Mouse (Mus musculus) G1E (cell line): Measurements from ENCODE around the gene Enc1. TPM values are rescaled to one million over a fixed set of nuclear protein-coding genes. Genes with fewer than 3 reads are reported as not detected.

Experiments used
- ATAC-seq: 2 replicates; pipeline ENCODE4 v1.8.0; 2016; ENCODE audit warnings: mild to moderate bottlenecking; ENCODE audit not compliant: insufficient number of reproducible peaks, poor library complexity, low FRiP score, severe bottlenecking; ENCODE audit errors: extremely low read depth
- DNase-seq: peaks from one replicate; pipeline ENCODE4 v3.0.0; 2012; ENCODE audit warnings: low spot score
- H3K27me3 ChIP-seq: 2 replicates; pipeline ENCODE4 v1.6.1; 2012; ENCODE audit warnings: mild to moderate bottlenecking, low read length, inconsistent platforms; ENCODE audit not compliant: insufficient read depth
- H3K36me3 ChIP-seq: replicated peaks from 2 replicates; pipeline ENCODE3; 2012; ENCODE audit warnings: mild to moderate bottlenecking, inconsistent platforms
- H3K4me1 ChIP-seq: 2 replicates; pipeline ENCODE4 v1.6.1; 2012; ENCODE audit warnings: low read depth, low read length, inconsistent platforms, mixed read lengths; ENCODE audit not compliant: insufficient read depth
- H3K4me3 ChIP-seq: 2 replicates; pipeline ENCODE4 v1.5.1; 2012; ENCODE audit warnings: low read depth, mild to moderate bottlenecking, inconsistent platforms, low read length, moderate library complexity, mixed read lengths
- H3K9me3 ChIP-seq: replicated peaks from 2 replicates; pipeline ENCODE4 v1.6.1; 2012; ENCODE audit warnings: inconsistent platforms
- CTCF ChIP-seq: IDR thresholded peaks from 2 replicates; pipeline ENCODE4 v1.5.1; 2012; ENCODE audit warnings: low read depth, low read length, inconsistent platforms, mixed read lengths
- GATA1 ChIP-seq: IDR thresholded peaks from 2 replicates; pipeline ENCODE4 v1.6.1; 2012; ENCODE audit warnings: borderline replicate concordance, low read length, inconsistent platforms, mixed read lengths
- GATA2 ChIP-seq: IDR thresholded peaks from 2 replicates; pipeline ENCODE4 v1.6.1; 2012; ENCODE audit warnings: low read depth, low read length, inconsistent platforms, borderline replicate concordance
- POLR2AphosphoS5 ChIP-seq: IDR thresholded peaks from 2 replicates; pipeline ENCODE4 v1.6.1; 2012; ENCODE audit warnings: low read depth, low read length, inconsistent platforms; ENCODE audit not compliant: insufficient replicate concordance
- TAL1 ChIP-seq: conservative IDR thresholded peaks from 2 replicates; pipeline ENCODE4 v1.6.1; 2012; ENCODE audit warnings: low read depth, low read length, inconsistent platforms, mixed read lengths
- polyA plus RNA-seq: library from polyadenylated mRNA; stranded (reverse); fragments of >175 nt; gene quantifications from 2 replicates; pipeline ENCODE4 v1.2.3, GENCODE M21; 2012
- total RNA-seq, 2 experiments: library from RNA; stranded (forward) in 1 of 2; stranded (reverse) in 1 of 2; fragments of 200-1000 nt in 1 of 2; fragments of >200 nt in 1 of 2; fragmentation: Nextera tagmentation in 1 of 2; gene quantifications; 2 replicates each; pipeline ENCODE4 v1.2.3; 2014 to 2017

Enc1 gene
- total and polyA plus RNA-seq, 3 experiments = 0.20 to 0.82 (median 0.38) TPM

- no peak for ATAC-seq
Measured at GRCm38 (mm10) chr13:97223856-97224255, 17.0 kb upstream of the Enc1 start.

GRCm38 (mm10) chr13:97224341-97224982 is 16.4 kb upstream of the Enc1 start:
- no peak for DNase-seq
- TF ChIP-seq GATA2 (no peak), GATA1 (no peak), POLR2AphosphoS5 (no peak), CTCF (no peak), TAL1 (no peak)
- H3K9me3 ChIP-seq = no peaks in the 10 kb centered on the region
- ATAC-seq = no peak
- no peak overlapping the region for H3K4me3 ChIP-seq
- H3K4me1 ChIP-seq = no peaks in the 10 kb centered on the region
- no peaks in the 10 kb centered on the region for H3K36me3 ChIP-seq
- H3K27me3 ChIP-seq = peaks cover 19% of the 10 kb centered on the region

More at GRCm38 (mm10) chr13:97223856-97224255, 17.0 kb upstream of the Enc1 start:
- Histone ChIP-seq H3K4me3 (no peak overlapping the region), H3K36me3 (no peaks in the 10 kb centered on the region), H3K27me3 (peaks cover 19% of the 10 kb centered on the region), H3K9me3 (no peaks in the 10 kb centered on the region), H3K4me1 (no peaks in the 10 kb centered on the region)
- DNase-seq = no peak
- no peak for TF ChIP-seq TAL1
- TF ChIP-seq POLR2AphosphoS5 = no peak
- TF ChIP-seq CTCF = no peak
- no peak for TF ChIP-seq GATA1
- TF ChIP-seq GATA2 = no peak

DNA sequence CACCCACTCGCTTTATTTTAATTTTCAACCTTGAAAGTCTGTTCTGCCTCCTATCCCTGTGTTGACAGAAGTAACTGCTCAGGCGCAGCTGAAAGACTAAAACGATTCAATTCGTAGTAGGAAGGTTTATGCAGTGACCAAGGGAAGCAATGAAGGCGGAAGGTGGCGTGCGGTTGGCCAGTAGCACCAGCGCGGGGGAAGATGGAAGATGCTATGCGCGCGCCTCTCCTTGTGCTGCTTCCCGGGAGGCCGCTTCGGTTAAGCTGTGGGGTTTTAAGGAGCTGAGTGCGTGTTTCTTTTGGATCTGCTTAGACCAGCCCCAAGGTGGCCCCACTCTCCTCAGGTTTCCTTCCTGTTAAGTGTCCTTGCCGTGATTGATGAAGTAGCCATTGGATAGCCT is 15.8 kb upstream of the Enc1 start:
- no peak for TF ChIP-seq CTCF
- TF ChIP-seq GATA2 = no peak
- no peak for ATAC-seq
- Histone ChIP-seq H3K27me3 (peaks cover 19% of the 10 kb centered on the region), H3K4me3 (no peak overlapping the region), H3K4me1 (no peaks in the 10 kb centered on the region), H3K9me3 (no peaks in the 10 kb centered on the region), H3K36me3 (no peaks in the 10 kb centered on the region)
- no peak for DNase-seq

- Histone ChIP-seq H3K9me3 (no peaks in the 10 kb centered on the region), H3K27me3 (peaks cover 16% of the 10 kb centered on the region), H3K4me1 (no peaks in the 10 kb centered on the region), H3K4me3 (no peak overlapping the region), H3K36me3 (no peaks in the 10 kb centered on the region)
- no peak for ATAC-seq
- TF ChIP-seq CTCF (no peak), GATA2 (no peak), POLR2AphosphoS5 (no peak)
- no peak for DNase-seq
Measured at GRCm38 (mm10) chr13:97227795-97228194, 13.1 kb upstream of the Enc1 start.

- no peak overlapping the region for H3K4me3 ChIP-seq
- no peak for DNase-seq
- no peaks in the 10 kb centered on the region for H3K9me3 ChIP-seq
- ATAC-seq = no peak
- no peak for TF ChIP-seq GATA2
- TF ChIP-seq TAL1 = no peak
- no peak for TF ChIP-seq CTCF
- H3K27me3 ChIP-seq = peaks cover 18% of the 10 kb centered on the region
- no peaks in the 10 kb centered on the region for H3K4me1 ChIP-seq
- no peaks in the 10 kb centered on the region for H3K36me3 ChIP-seq
Measured at GRCm38 (mm10) chr13:97230101-97230500, 10.8 kb upstream of the Enc1 start.

GRCm38 (mm10) chr13:97233092-97233491 is 7.8 kb upstream of the Enc1 start:
- no peak for DNase-seq
- no peaks in the 10 kb centered on the region for H3K36me3 ChIP-seq
- peaks cover 5% of the 10 kb centered on the region; the same call in 1 of the 2 replicates for H3K27me3 ChIP-seq
- H3K4me1 ChIP-seq = no peaks in the 10 kb centered on the region
- H3K9me3 ChIP-seq = no peaks in the 10 kb centered on the region
- no peak for ATAC-seq
- H3K4me3 ChIP-seq = no peak overlapping the region
- TF ChIP-seq POLR2AphosphoS5 = no peak
- no peak for TF ChIP-seq GATA2
- no peak for TF ChIP-seq TAL1
- TF ChIP-seq CTCF = no peak
- no peak for TF ChIP-seq GATA1
